Mouse (Mus musculus) megakaryocyte, embryonic 14.5 days (primary cell): ENCODE data around the gene Mut. TPM values are rescaled to one million over a fixed set of nuclear protein-coding genes. Genes with fewer than 3 reads are reported as not detected.
A peak's percentile ranks its signal among the peaks of the same experiment; 100 is the strongest.

Source experiments
- H3K27me3 ChIP-seq: replicated peaks from 2 replicates; pipeline ENCODE3; 2012; ENCODE audit warnings: inconsistent platforms
- H3K36me3 ChIP-seq: replicated peaks from 2 replicates; pipeline ENCODE3; 2012; ENCODE audit warnings: low read length, inconsistent platforms, mixed read lengths
- H3K4me1 ChIP-seq: 2 replicates; pipeline ENCODE4 v1.6.1; 2012; ENCODE audit warnings: inconsistent platforms
- H3K4me3 ChIP-seq: replicated peaks from 2 replicates; pipeline ENCODE3; 2012; ENCODE audit warnings: moderate library complexity, mild to moderate bottlenecking, inconsistent platforms
- H3K9me3 ChIP-seq: 2 replicates; pipeline ENCODE4 v1.6.1; 2012; ENCODE audit warnings: inconsistent platforms
- FLI1 ChIP-seq: IDR thresholded peaks from 2 replicates; pipeline ENCODE4 v1.6.1; 2012; ENCODE audit warnings: low read length, inconsistent platforms, mixed read lengths
- GATA1 ChIP-seq: IDR thresholded peaks from 3 replicates; pipeline ENCODE4 v1.6.1; 2012; ENCODE audit warnings: mixed read lengths, low read length, inconsistent platforms, borderline replicate concordance
- polyA plus RNA-seq: library from polyadenylated mRNA; stranded (reverse); fragments of >175 nt; gene quantifications from 2 replicates; pipeline ENCODE4 v1.2.3, GENCODE M21; 2012; ENCODE audit warnings: low replicate concordance; ENCODE audit not compliant: insufficient read depth

Gene Mut
- polyA plus RNA-seq, 1 experiment = 3.5 TPM

DNA sequence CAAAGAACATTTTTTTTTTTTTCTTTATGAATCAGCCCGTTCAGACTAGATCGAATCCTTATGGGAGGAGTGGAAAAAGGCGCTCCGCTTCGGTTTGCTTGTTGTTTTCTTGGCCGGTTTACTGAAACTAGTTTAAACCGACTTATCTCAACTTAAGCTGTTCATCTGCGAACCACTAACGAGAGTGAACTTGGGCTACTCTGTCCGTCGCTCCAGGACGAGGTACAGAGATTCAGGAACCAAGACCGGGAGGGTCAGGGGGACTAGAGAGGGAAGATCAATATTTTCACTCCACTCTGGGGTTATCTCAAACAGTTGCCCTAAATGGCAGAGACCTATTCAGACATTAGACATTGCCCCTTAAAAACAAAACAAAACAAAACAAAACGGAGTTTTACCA, 500 bp upstream of the Mut start:
- peak overlapping the region; percentile 93 for H3K4me3 ChIP-seq
- no peaks in the 10 kb centered on the region for H3K27me3 ChIP-seq
- peaks cover 7% of the 10 kb centered on the region; the same call in 1 of the 2 replicates for H3K4me1 ChIP-seq
- peaks cover 55% of the 10 kb centered on the region for H3K36me3 ChIP-seq
- TF ChIP-seq GATA1 (no peak), FLI1 (no peak)
- H3K9me3 ChIP-seq = no peaks in the 10 kb centered on the region

DNA sequence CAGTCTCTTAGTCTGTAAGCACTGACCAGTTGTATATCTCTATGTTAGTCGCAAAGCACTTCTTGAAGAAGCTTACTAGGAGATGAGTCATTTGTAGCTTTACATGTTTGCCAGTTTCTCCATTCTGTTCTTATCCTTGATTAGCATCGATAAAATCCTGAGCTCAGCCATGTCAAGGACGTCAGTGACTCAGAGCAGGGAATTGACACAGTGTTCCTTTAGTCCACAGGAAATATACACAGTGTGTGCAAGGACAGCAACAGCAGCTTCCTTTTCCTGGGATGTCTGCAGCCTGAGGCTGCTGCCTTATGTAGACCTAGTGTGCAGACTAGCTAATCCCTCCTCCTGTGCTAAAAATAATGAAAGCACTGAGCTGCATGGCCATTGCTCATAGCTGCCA, 14.0 kb downstream of the Mut start:
- TF ChIP-seq FLI1 = no peak
- TF ChIP-seq GATA1 = no peak
- peak overlapping the region; percentile 42 for H3K4me3 ChIP-seq
- peaks cover 82% of the 10 kb centered on the region for H3K36me3 ChIP-seq
- no peaks in the 10 kb centered on the region for H3K27me3 ChIP-seq
- H3K9me3 ChIP-seq = no peaks in the 10 kb centered on the region
- peaks cover 7% of the 10 kb centered on the region for H3K4me1 ChIP-seq

DNA sequence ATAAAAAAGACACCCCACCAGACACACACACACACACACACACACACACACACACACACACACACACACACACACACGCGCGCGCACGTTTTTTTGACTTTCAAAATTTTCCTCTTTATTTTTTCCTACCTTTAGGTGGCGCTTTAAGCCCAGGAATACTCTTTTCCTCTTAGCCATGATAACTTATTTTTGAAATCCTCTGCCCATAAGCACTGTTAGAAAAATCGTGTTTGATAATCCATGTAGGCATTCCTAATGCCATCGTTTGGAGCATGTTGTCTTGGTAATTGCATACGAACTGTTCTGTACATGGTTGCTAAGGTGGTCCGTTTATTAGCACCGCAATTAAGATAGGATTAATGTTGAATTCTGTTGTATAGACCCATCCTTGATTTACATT, 43.4 kb downstream of the Mut start:
- Histone ChIP-seq H3K27me3 (no peaks in the 10 kb centered on the region), H3K36me3 (no peaks in the 10 kb centered on the region), H3K4me3 (no peak overlapping the region), H3K4me1 (no peaks in the 10 kb centered on the region), H3K9me3 (no peaks in the 10 kb centered on the region)
- no peak for TF ChIP-seq FLI1

DNA sequence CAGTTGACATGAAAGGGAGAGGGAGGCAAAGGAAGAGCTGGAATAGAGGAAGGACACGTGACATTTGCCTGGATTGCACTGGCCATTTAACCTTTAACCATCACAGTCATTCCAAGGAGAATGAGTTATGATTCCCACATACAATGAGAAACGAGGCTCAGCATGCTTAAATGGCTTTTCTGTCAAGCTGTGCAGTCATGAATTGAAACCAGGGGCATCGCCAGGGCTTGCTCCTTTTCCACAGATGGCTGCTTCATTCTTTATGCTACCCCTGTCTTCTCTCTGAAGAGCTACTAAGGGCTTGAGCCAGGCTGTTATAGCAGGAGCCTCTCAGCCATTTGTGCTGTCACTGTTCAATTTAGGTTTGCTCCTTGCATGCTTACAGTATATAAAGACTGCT, 57.6 kb downstream of the Mut start:
- Histone ChIP-seq H3K27me3 (no peaks in the 10 kb centered on the region), H3K36me3 (no peaks in the 10 kb centered on the region), H3K4me1 (no peaks in the 10 kb centered on the region), H3K9me3 (no peaks in the 10 kb centered on the region), H3K4me3 (no peak overlapping the region)
- no peak for TF ChIP-seq GATA1
- TF ChIP-seq FLI1 = no peak

Other genes starting within 250 kb of the Mut start
- not detected in 2 replicates for gene Esp1, start 207.6 kb upstream of the Mut start, polyA plus RNA-seq
- not detected in 2 replicates for gene Crisp2, start 127.7 kb upstream of the Mut start, polyA plus RNA-seq
- not detected in 2 replicates for gene Rhag, start 123.6 kb upstream of the Mut start, polyA plus RNA-seq
- 1.1 and 3.3 TPM in 2 replicates for gene 9130008F23Rik, start 54.1 kb upstream of the Mut start, polyA plus RNA-seq
- gene Glyatl3, start 20.3 kb upstream of the Mut start, polyA plus RNA-seq = not detected in 2 replicates
- 0.86 TPM in 1 of 2 replicates, not detected in the other for gene Cenpq, start 362 bp downstream of the Mut start, polyA plus RNA-seq